Comparison of ENCODE assay signal across 8 mouse cellular contexts in genomic region chr5:115210380-115210779, GRCm38 (mm10). TPM values are rescaled to one million over a fixed set of nuclear protein-coding genes. Genes with fewer than 3 reads are reported as not detected.
A peak's percentile ranks its signal among the peaks of the same experiment; 100 is the strongest.
DNase-seq lines count a peak whose midpoint lies in the region; ATAC-seq and TF ChIP-seq lines count a peak whose summit lies in the region.

No protein-coding gene starts in this region.

- TF ChIP-seq CTCF in cortical plate, adult 2 months (IDR thresholded peaks at IDR 0.05; ENCODE audit: extremely low read depth, insufficient read depth, low read length) = peak; percentile 36

- no peak overlapping the region for H3K27ac ChIP-seq in midbrain, embryonic 14.5 days (replicated peaks; ENCODE audit: low read depth, low read length)
- H3K27ac ChIP-seq in midbrain, embryonic 15.5 days = no peak overlapping the region
- H3K27ac ChIP-seq in cortical plate, adult 2 months (ENCODE audit: insufficient read depth, low read length) = no peak overlapping the region
- no peak overlapping the region for H3K27ac ChIP-seq in forebrain, embryonic 15.5 days (replicated peaks)

- H3K36me3 ChIP-seq in midbrain, embryonic 14.5 days (ENCODE audit: control insufficient read depth, insufficient read depth, low read length) = no peaks in the 10 kb centered on the region
- no peaks in the 10 kb centered on the region for H3K36me3 ChIP-seq in midbrain, embryonic 15.5 days (replicated peaks)
- H3K36me3 ChIP-seq in forebrain, embryonic 15.5 days = no peaks in the 10 kb centered on the region

- no peaks in the 10 kb centered on the region for H3K9me3 ChIP-seq in midbrain, embryonic 14.5 days (ENCODE audit: control insufficient read depth, low read length)
- H3K9me3 ChIP-seq in midbrain, embryonic 15.5 days = no peaks in the 10 kb centered on the region
- no peaks in the 10 kb centered on the region for H3K9me3 ChIP-seq in forebrain, embryonic 15.5 days

- H3K4me1 ChIP-seq in midbrain, embryonic 14.5 days (ENCODE audit: control insufficient read depth, insufficient read depth, low read length) = peaks cover 3% of the 10 kb centered on the region; the same call in 1 of the 2 replicates
- H3K4me1 ChIP-seq in midbrain, embryonic 15.5 days = peaks cover 3% of the 10 kb centered on the region
- H3K4me1 ChIP-seq in cortical plate, adult 2 months (ENCODE audit: control insufficient read depth, insufficient read depth, low read length) = peaks cover 6% of the 10 kb centered on the region; the same call in 1 of the 2 replicates
- H3K4me1 ChIP-seq in forebrain, embryonic 15.5 days = peaks cover 16% of the 10 kb centered on the region

- no peak overlapping the region for H3K4me3 ChIP-seq in midbrain, embryonic 14.5 days (replicated peaks; ENCODE audit: low read depth, low read length)
- H3K4me3 ChIP-seq in midbrain, embryonic 15.5 days = no peak overlapping the region
- H3K4me3 ChIP-seq in cortical plate, adult 2 months (ENCODE audit: insufficient read depth, low read length) = no peak overlapping the region
- H3K4me3 ChIP-seq in forebrain, embryonic 15.5 days = no peak overlapping the region

- no peak for TF ChIP-seq POLR2A in cortical plate, adult 2 months (IDR thresholded peaks at IDR 0.05; ENCODE audit: extremely low read depth, insufficient read depth, low read length)

- peak; percentile 66 for DNase-seq in embryo, embryonic 10.5 days (ENCODE audit: low spot score)
- no peak for DNase-seq in embryo, embryonic 11 days
- DNase-seq in midbrain, embryonic 14.5 days = peak; percentile 34
- peak; percentile 42 to 68 for DNase-seq in spleen, postnatal 10 days (ENCODE audit: low spot score in 2 of 2)
- DNase-seq in gastrocnemius, adult 8-10 months (ENCODE audit: low spot score in 2 of 2) = no peak

- 13% methylated on average over 1 of the region's 1 CpGs for WGBS in midbrain, embryonic 14.5 days
- 15% methylated on average over 1 of the region's 1 CpGs for WGBS in midbrain, embryonic 15.5 days
- WGBS in forebrain, embryonic 15.5 days = 11% methylated on average over 1 of the region's 1 CpGs

- no peak overlapping the region for H3K4me2 ChIP-seq in midbrain, embryonic 14.5 days (ENCODE audit: low read length)
- H3K4me2 ChIP-seq in midbrain, embryonic 15.5 days = no peak overlapping the region
- H3K4me2 ChIP-seq in forebrain, embryonic 15.5 days (replicated peaks) = no peak overlapping the region

- no peaks in the 10 kb centered on the region for H3K27me3 ChIP-seq in midbrain, embryonic 14.5 days (ENCODE audit: control insufficient read depth, insufficient read depth, low read length)
- H3K27me3 ChIP-seq in midbrain, embryonic 15.5 days (replicated peaks) = peaks cover 5% of the 10 kb centered on the region; the same call in 1 of the 2 replicates
- H3K27me3 ChIP-seq in forebrain, embryonic 15.5 days = no peaks in the 10 kb centered on the region

- no peak overlapping the region for H3K9ac ChIP-seq in midbrain, embryonic 14.5 days (replicated peaks; ENCODE audit: low read length)
- H3K9ac ChIP-seq in midbrain, embryonic 15.5 days = no peak overlapping the region
- H3K9ac ChIP-seq in forebrain, embryonic 15.5 days (replicated peaks) = no peak overlapping the region

- no peak for ATAC-seq in midbrain, embryonic 14.5 days (ENCODE audit: low FRiP score, low TSS enrichment)
- ATAC-seq in midbrain, embryonic 15.5 days (replicated peaks) = no peak
- no peak for ATAC-seq in forebrain, embryonic 15.5 days (replicated peaks)

RNA-seq across cellular contexts. Expression of gene Cabp1, which starts 16.2 kb away (rescaled TPM):
- polyA plus RNA-seq in midbrain, embryonic 14.5 days (2014; fragmentation: Nextera tagmentation; extraction: Ambion mirVana) = 6.6 and 6.9 TPM in 2 replicates
- 5.2 and 6.0 TPM in 2 replicates for polyA plus RNA-seq in midbrain, embryonic 15.5 days (2015; fragmentation: Nextera tagmentation; extraction: Ambion mirVana)
- polyA plus RNA-seq in cortical plate, adult 2 months (2012; rRNA removed) = 444 and 462 TPM in 2 replicates
- total RNA-seq in gastrocnemius, adult 8-10 months (2022) = 1 to 10 TPM in 1 of 4 experiments, under 1 TPM in 3; 0.22 to 1.1 (median 0.38) TPM
- 9.2 and 9.8 TPM in 2 replicates for polyA plus RNA-seq in forebrain, embryonic 15.5 days (2015; fragmentation: Nextera tagmentation; extraction: Ambion mirVana)

RNA-seq across cellular contexts. Expression of gene Pop5, which starts 25.3 kb away (rescaled TPM):
- 95.6 and 106 TPM in 2 replicates for polyA plus RNA-seq in midbrain, embryonic 14.5 days (2014; fragmentation: Nextera tagmentation; extraction: Ambion mirVana)
- 93.6 and 94.4 TPM in 2 replicates for polyA plus RNA-seq in midbrain, embryonic 15.5 days (2015; fragmentation: Nextera tagmentation; extraction: Ambion mirVana)
- 193 and 195 TPM in 2 replicates for polyA plus RNA-seq in cortical plate, adult 2 months (2012; rRNA removed)
- total RNA-seq in gastrocnemius, adult 8-10 months (2022) = 10 to 100 TPM; 27.3 to 40.7 (median 38.0) TPM
- polyA plus RNA-seq in forebrain, embryonic 15.5 days (2015; fragmentation: Nextera tagmentation; extraction: Ambion mirVana) = 96.9 and 98.6 TPM in 2 replicates

RNA-seq across cellular contexts. Expression of gene Mlec, which starts 52.4 kb away (rescaled TPM):
- polyA plus RNA-seq in midbrain, embryonic 14.5 days (2014; fragmentation: Nextera tagmentation; extraction: Ambion mirVana) = 14.6 and 18.6 TPM in 2 replicates
- 28.9 and 29.8 TPM in 2 replicates for polyA plus RNA-seq in midbrain, embryonic 15.5 days (2015; fragmentation: Nextera tagmentation; extraction: Ambion mirVana)
- 74.6 and 78.6 TPM in 2 replicates for polyA plus RNA-seq in cortical plate, adult 2 months (2012; rRNA removed)
- total RNA-seq in gastrocnemius, adult 8-10 months (2022) = 100 to 1,000 TPM; 140 to 220 (median 197) TPM
- 22.7 and 27.7 TPM in 2 replicates for polyA plus RNA-seq in forebrain, embryonic 15.5 days (2015; fragmentation: Nextera tagmentation; extraction: Ambion mirVana)

Comparison
In these comparisons a context has a peak if more than half of its experiments do, and no peak if none do; other contexts are left out.
1. DNase-seq: peak in embryo, embryonic 10.5 days (single experiment), midbrain, embryonic 14.5 days (single experiment) and spleen, postnatal 10 days (2 of 2); none in embryo, embryonic 11 days (single experiment) and gastrocnemius, adult 8-10 months (0 of 2).
2. RNA of gene Cabp1, which starts 16.2 kb away (polyA plus RNA-seq): 444 to 462 TPM in cortical plate, adult 2 months; 9.2 to 9.8 TPM in forebrain, embryonic 15.5 days, 6.6 to 6.9 TPM in midbrain, embryonic 14.5 days and 5.2 to 6.0 TPM in midbrain, embryonic 15.5 days; every median in the first group is over 10 times any median in the second.